Mouse (Mus musculus) CH12.LX (cell line): ENCODE results near the gene Rab8b.

Experiments used
- CTCF ChIP-seq, 2 experiments: IDR thresholded peaks in 1 of 2; conservative IDR thresholded peaks in 1 of 2; 2 replicates each; pipeline ENCODE4 v1.5.1; 2011 to 2012; ENCODE audit warnings: low read depth in 2 of 2, low read length in 2 of 2, improper control_type of control experiment in 1 of 2, inconsistent platforms in 1 of 2, mild to moderate bottlenecking in 1 of 2, moderate library complexity in 1 of 2
- ELF1 ChIP-seq: IDR thresholded peaks from 2 replicates; pipeline ENCODE4 v1.6.1; 2014; ENCODE audit warnings: low read depth, mild to moderate bottlenecking, inconsistent platforms, low read length, improper control_type of control experiment
- EP300 ChIP-seq: IDR thresholded peaks from 2 replicates; pipeline ENCODE4 v1.6.1; 2011; ENCODE audit warnings: low read length, improper control_type of control experiment
- KAT2A ChIP-seq: IDR thresholded peaks from 2 replicates; pipeline ENCODE4 v1.6.1; 2012; ENCODE audit warnings: low read length, improper control_type of control experiment, inconsistent platforms; ENCODE audit not compliant: insufficient replicate concordance
- MAFK ChIP-seq: IDR thresholded peaks from 2 replicates; pipeline ENCODE4 v1.6.1; 2011; ENCODE audit warnings: low read length, improper control_type of control experiment; ENCODE audit not compliant: insufficient replicate concordance
- MAX ChIP-seq: IDR thresholded peaks from 2 replicates; pipeline ENCODE4 v1.6.1; 2011; ENCODE audit warnings: low read length, improper control_type of control experiment
- MYC ChIP-seq: IDR thresholded peaks from 2 replicates; pipeline ENCODE4 v1.6.1; 2011; ENCODE audit warnings: low read depth, mild to moderate bottlenecking, improper control_type of control experiment, low read length
- NELFE ChIP-seq: IDR thresholded peaks from 2 replicates; pipeline ENCODE4 v1.6.1; 2011; ENCODE audit warnings: low read depth, low read length, improper control_type of control experiment
- POLR2A ChIP-seq: IDR thresholded peaks from 2 replicates; pipeline ENCODE4 v1.6.1; 2011; ENCODE audit warnings: low read depth, mild to moderate bottlenecking, improper control_type of control experiment, low read length
- RAD21 ChIP-seq: IDR thresholded peaks from 2 replicates; pipeline ENCODE4 v1.6.1; 2011; ENCODE audit warnings: low read depth, mild to moderate bottlenecking, low read length, improper control_type of control experiment, moderate library complexity
- TBP ChIP-seq: conservative IDR thresholded peaks from 2 replicates; pipeline ENCODE4 v1.6.1; 2011; ENCODE audit warnings: low read depth, low read length, improper control_type of control experiment
- TCF12 ChIP-seq: IDR thresholded peaks from 2 replicates; pipeline ENCODE4 v1.6.1; 2014; ENCODE audit warnings: low read depth, mild to moderate bottlenecking, inconsistent platforms, low read length, improper control_type of control experiment
- UBTF ChIP-seq: IDR thresholded peaks from 2 replicates; pipeline ENCODE4 v1.6.1; 2012; ENCODE audit warnings: low read depth, mild to moderate bottlenecking, inconsistent platforms, low read length, improper control_type of control experiment, moderate library complexity
- ZKSCAN1 ChIP-seq: IDR thresholded peaks from 2 replicates; pipeline ENCODE4 v1.6.1; 2012; ENCODE audit warnings: low read depth, inconsistent platforms, low read length, improper control_type of control experiment, borderline replicate concordance

- TF ChIP-seq POLR2A, result no peak
- TF ChIP-seq EP300, result no peak
- TF ChIP-seq TCF12, result no peak
- TF ChIP-seq ZKSCAN1, result no peak
- TF ChIP-seq CTCF (conservative IDR thresholded peaks at IDR 0.05 in 1 of 2, IDR thresholded peaks at IDR 0.05 in 1 of 2; ENCODE audit: low read depth in 2 of 2, low read length in 2 of 2), result no peak
- no peak for TF ChIP-seq NELFE
- no peak for TF ChIP-seq RAD21
- TF ChIP-seq TBP, result no peak
- no peak for TF ChIP-seq MAX
- TF ChIP-seq UBTF, result no peak
- no peak for TF ChIP-seq MYC
- no peak for TF ChIP-seq MAFK
- no peak for TF ChIP-seq ELF1
- TF ChIP-seq KAT2A, result no peak
Measured at GRCm38 (mm10) chr9:66957451-66957850, 38.0 kb upstream of the Rab8b start.
